Mouse (Mus musculus): ENCODE results near the gene Il23a. TPM values are rescaled to one million over a fixed set of nuclear protein-coding genes. Genes with fewer than 3 reads are reported as not detected.
A peak's percentile ranks its signal among the peaks of the same experiment; 100 is the strongest.
"Not testable (repeated sequence)": the region's sequence is repeated elsewhere in the genome, so short reads cannot be mapped to it uniquely, and the experiment has no call there.

Gene Il23a
- total RNA-seq, 1 experiment from 2014 or later, result not detected

DNA sequence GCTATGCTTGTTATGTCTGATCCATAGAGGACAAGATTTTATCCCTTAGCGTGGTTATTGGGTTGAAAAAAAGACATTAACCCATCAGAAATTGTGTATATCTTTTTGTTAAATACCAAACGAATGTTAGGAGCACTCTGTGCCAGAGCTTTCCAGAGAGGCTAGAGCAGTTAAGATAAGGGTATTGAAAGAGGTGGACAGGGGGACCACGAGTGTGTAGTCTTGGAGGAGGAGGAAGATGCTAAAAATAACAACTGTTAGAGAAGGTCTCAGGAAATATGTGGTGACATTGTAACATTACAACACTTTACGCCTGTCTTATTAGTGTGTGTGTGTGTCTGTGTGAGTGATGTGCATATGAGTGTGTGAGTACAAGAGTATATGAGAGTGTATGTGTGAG, 12.3 kb upstream of the Il23a start:
- ATAC-seq (replicated peaks; ENCODE audit: insufficient number of reproducible peaks, low FRiP score, low TSS enrichment, poor library complexity, severe bottlenecking), result no peak

DNA sequence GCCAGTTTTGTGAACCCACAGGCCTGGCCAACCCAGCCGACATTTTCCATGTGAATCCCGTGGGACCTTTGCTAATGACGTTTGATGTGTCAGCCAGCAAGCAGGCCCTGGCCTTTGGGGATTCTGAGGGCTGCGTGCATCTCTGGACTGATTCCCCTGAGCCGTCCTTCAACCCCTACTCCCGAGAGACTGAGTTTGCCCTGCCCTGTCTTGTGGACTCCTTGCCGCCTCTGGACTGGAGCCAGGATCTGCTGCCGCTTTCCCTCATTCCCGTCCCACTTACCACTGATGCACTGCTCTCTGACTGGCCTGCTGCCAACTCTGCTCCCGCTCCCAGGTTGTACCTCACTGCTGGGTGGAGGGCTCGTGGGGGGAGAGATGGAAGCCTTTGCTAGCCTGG, 11.6 kb upstream of the Il23a start:
- ATAC-seq (replicated peaks; ENCODE audit: insufficient number of reproducible peaks, low FRiP score, low TSS enrichment, poor library complexity, severe bottlenecking), result no peak

DNA sequence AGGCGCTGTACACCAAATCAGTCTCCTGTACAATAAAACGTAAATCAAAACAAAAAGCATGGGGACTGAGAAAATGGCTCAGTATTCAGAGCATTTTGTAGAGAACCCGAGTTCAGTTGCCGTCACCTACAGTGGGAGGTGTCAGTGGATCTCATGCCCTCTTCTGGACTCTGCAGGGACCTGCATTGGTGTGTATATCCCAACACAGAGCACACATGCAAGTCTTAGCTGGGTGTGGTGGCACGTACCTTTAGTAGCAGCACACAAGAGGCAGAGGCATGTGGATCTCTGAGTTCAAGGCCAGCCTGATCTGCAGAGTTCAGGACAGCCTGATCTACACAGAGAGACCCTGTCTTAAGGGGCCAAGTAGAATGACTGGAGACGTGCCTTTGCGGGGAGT, 11.1 kb upstream of the Il23a start:
- ATAC-seq (replicated peaks; ENCODE audit: insufficient number of reproducible peaks, low FRiP score, low TSS enrichment, poor library complexity, severe bottlenecking), result no peak

DNA sequence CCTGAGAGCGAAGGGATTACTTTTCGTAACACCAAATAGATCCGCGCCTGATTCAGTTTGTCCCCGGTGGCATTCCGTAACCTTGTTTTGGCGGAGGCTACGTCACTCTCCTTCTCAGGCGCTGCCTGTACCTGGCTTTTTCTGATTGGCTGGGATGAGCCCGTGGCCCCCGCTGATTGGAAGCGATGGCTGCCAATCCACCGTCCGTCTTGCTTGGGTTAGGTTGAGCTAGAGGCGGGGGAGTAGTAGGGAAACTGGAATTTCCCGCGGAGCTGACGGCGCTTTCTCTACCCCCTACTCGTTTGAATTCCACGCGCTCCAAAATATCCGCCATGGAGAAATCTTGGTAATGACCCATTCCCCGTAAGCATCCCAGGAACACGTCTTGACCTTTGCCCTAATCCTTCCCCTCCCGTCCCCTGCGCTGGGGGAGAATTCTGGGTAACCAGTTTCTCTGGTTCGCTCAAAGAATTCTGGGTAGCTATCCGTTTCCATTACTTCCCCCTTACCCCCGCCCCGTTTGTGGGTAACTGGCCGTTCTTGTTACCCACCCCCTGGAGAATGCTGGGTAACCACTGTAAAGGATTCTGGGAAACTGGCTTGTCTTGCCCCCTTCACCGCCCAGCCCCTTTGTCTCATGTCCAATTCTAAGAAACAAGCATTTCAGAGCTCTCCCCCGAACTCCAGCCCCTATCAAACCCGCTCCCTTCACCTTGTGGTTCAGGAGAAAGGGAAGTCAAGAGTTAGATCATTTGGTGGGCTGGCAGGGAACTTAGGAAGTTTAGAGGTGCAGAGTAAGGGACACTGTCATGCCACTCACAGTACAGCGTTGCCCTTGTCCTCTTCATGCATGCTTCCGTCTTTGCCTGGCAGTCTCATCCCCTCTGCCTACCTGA, 4.8 kb upstream of the Il23a start, which contains the start of gene Pan2:
Pan2 (plus strand) TSS at position 210 of the 896 bp plus-strand sequence.
- ATAC-seq (replicated peaks; ENCODE audit: insufficient number of reproducible peaks, low FRiP score, low TSS enrichment, poor library complexity, severe bottlenecking), result peak; percentile 92

DNA sequence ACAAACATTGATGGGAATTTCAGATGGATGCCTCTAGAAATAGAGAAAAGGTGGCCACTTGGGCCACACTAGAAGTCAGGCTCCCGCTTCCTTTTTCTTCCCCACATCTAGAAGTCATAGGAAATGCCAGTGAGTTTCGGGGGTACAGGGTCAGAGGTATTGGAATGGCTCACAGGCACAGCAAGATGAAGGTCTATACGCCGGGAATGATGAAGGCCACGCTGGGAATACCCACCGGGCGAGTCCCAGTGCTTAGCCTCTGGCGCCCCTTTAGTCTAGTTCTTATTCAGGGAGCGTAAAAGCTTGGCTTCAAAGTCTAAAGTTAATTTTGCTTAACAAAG, 4.2 kb upstream of the Il23a start:
- no peak for ATAC-seq (replicated peaks; ENCODE audit: insufficient number of reproducible peaks, low FRiP score, low TSS enrichment, poor library complexity, severe bottlenecking)

DNA sequence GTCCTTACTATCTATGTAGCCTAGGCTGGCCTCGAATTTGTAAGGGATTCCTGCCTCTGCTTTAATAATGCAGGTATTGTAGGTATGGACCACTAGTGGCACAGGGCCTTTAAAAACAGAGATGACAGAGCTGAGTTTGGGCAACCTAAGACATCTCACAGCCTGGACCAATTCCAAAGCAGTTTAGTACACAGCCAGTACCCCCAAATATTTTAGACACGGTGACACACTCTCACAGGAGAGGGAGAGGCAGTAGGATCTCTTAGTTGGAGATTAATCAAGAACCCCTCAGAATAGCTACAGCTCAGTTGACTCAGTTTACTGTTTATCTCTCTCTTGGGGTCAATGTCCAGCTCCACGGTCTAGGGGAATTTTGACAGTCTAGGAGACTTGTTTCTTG, 3.8 kb upstream of the Il23a start:
- no peak for ATAC-seq (replicated peaks; ENCODE audit: insufficient number of reproducible peaks, low FRiP score, low TSS enrichment, poor library complexity, severe bottlenecking)

DNA sequence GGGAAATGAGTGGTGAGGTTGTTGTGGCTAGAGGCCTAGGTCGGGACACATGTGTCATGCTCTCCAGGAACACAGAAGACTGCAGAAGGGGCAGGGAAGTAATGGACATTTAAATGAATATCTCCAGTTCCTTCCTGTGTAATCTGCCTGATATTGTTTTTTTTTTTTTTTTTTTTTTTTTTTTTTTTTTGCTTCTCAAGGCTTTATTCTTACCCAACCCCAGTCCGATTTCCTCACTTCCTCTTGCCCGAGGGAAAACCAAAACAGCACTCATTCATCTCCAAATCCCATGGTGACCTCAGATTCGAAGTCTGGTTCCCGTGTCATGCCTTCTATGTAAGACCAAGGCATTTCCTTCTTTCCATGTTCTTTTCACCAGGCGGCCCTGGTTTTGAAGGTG, 309 bp downstream of the Il23a start:
- peak; percentile 38 for ATAC-seq (replicated peaks; ENCODE audit: insufficient number of reproducible peaks, low FRiP score, low TSS enrichment, poor library complexity, severe bottlenecking)

DNA sequence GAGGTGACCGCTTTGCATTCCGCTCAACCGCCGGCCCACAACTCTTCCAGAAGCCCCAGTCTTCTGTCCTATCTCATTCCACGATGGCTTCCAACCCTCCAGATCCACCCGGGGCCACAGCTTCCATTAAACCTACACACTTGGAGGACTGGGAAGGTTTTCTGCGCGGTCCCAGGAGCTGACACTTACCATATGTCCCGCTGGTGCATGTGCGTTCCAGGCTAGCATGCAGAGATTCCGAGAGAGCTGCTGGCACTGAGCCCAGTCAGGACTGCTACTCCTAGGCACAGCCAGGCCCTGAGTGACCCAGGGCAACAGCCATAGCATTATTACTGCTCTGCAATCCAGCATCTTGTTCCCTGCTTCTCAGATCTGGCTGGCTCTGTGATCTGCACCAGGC, 930 bp downstream of the Il23a start:
- ATAC-seq (replicated peaks; ENCODE audit: insufficient number of reproducible peaks, low FRiP score, low TSS enrichment, poor library complexity, severe bottlenecking), result 0 out of 2 replicates have a peak, but pooled peaks have one; percentile 21

DNA sequence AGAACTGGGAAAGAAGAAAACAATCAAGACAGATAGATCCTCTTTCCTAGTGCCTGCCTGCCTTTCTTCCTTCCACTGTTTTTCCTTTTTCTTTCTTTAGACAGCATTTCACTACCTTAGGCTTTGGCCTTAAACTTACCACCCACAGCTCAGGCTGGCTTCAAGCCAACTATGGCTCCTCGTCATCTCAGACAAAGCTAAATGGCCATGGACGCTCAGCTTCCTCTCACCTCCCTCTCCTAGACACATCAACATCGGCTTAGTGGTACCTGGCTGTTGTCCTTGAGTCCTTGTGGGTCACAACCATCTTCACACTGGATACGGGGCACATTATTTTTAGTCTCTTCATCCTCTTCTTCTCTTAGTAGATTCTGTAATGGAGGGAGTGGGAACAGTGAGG, 1.3 kb downstream of the Il23a start:
- no peak for ATAC-seq (replicated peaks; ENCODE audit: insufficient number of reproducible peaks, low FRiP score, low TSS enrichment, poor library complexity, severe bottlenecking)

DNA sequence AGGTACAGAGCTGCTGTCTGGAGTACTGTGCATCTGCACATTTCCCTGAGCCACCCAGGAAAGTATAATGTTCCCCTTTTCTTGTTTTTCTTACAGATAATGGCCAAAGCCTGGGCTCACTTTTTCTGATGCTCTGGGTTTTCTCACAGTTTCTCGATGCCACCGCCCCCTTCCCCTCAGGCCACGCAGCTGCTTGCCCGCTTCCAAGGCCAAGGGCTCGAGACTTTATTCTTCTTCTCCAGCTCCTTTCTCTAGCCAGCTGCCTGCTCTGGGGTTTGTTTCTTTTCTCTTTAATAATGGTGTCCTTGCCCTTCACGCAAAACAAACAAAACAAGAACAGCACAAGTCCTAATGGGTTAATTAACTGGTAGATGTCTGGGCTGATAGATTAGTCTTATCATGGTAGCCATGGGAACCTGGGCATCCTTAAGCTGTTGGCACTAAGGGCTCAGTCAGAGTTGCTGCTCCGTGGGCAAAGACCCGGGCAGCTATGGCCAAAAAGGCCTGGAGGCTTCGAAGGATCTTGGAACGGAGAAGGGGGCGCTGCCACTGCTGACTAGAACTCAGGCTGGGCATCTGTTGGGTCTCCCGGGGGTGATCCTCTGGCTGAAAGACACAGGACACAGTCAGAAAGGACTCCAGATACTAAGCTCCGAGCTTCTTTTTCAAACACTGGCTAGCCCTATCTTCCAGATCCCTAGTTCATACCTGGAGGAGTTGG, 2.0 kb downstream of the Il23a start:
- no peak for ATAC-seq (replicated peaks; ENCODE audit: insufficient number of reproducible peaks, low FRiP score, low TSS enrichment, poor library complexity, severe bottlenecking)

DNA sequence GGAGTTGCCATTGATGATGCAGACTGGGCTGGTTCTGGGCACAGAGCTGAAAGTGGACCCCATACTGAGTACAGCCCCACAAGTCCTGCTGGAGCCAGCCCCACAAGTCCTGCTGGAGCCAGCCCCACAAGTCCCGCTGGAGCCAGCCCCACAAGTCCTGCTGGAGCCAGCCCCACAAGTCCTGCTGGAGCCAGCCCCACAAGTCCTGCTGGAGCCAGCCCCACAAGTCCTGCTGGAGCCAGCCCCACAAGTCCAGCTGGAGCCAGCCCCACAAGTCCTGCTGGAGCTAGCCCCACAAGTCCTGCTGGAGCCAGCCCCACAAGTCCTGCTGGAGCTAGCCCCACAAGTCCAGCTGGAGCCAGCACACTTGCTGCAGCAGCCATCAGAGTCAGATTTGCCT, 8.0 kb downstream of the Il23a start:
- ATAC-seq (replicated peaks; ENCODE audit: insufficient number of reproducible peaks, low FRiP score, low TSS enrichment, poor library complexity, severe bottlenecking), result not testable (repeated sequence)

DNA sequence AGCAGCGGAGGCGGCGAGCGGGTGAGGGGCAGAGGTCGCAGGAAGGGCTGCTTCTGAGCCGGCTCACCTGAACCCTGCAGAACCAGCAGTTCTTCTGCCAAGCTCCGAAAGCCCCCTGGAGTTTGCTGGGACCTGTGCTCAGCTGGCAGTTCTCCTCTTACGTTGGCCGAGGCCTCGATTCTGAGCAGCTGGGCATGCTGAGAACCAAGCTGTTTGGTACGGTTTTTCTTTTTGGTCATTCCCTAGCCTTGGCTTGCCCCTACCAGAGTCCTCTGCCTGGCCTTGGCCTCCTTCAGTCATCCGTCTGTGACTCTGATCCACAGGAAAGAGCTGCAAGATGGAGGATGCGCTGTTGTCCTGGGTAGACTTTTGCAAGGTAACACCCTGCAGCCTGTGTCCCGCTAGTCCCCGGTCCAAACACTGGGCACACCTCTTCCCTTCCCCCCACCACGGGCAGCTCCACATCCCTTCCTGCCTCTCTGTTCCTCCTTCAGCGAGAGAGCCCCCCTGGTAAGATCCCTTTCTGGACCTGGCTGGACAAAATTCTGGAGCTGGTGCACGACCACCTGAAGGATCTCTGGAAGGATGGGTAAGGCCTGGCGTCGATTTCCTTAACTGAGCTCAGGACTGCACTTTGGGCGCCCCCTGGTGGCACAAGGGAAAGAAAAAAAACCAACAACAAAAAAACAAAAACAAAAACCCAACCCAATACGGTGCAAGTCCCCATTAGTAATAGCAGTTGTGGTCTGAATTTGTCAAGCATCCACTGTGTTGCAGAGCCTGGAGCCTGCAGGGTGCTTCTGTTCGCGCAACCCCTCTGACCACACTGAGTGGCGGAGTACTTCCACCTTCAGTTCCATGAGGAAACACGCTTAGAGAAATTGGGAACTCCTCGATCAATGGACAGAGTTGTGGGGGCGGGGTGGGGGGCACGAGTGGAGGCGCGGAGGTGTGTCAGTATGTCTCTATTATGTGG, 14.7 kb downstream of the Il23a start:
- ATAC-seq (replicated peaks; ENCODE audit: insufficient number of reproducible peaks, low FRiP score, low TSS enrichment, poor library complexity, severe bottlenecking), result no peak

DNA sequence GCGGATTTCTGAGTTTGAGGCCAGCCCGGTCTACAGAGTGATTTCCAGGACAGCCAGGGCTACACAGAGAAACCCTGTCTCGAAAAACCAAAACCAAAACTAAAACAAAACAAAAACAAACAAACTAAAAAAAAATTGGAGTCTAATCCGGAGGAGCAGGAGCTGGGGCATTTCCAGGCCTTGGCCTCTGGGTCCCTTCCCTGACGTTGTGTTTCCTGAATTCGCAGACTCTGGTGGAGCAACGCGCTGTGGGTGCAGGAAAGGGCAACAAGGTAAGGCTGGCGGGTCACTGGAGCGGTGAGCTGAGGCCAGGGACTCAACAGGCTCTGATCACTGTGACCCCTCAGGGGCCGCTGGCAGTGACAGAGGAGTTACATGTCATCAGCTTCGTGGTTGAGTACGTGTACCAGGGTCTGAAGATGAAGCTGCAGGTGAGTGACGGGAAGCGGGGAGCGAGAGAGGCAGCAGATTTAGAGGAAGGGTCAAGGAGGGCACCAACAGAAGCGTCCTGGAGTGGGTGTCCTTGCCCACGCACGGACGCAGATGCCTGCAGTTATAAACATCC, 15.6 kb downstream of the Il23a start:
- ATAC-seq (replicated peaks; ENCODE audit: insufficient number of reproducible peaks, low FRiP score, low TSS enrichment, poor library complexity, severe bottlenecking), result no peak

DNA sequence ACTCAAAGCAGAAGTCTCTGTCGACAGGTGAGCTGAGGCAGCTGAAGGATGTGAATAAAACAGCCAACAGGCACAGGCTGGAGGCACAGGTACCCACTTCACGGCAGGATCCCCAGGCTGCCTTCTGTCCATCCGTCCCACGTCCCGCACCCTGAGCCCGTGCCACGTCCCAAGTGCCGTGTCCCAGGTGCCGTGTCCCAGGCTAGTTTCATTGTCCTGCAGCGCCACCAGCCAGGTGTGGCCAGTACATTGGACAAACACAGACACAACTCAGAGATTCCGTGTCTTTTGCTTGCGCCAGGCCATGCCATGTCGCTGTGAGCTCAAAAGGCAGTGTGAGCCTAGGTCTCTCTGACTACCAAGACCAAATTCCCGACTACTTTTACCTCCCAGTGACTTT, 16.9 kb downstream of the Il23a start:
- no peak for ATAC-seq (replicated peaks; ENCODE audit: insufficient number of reproducible peaks, low FRiP score, low TSS enrichment, poor library complexity, severe bottlenecking)

DNA sequence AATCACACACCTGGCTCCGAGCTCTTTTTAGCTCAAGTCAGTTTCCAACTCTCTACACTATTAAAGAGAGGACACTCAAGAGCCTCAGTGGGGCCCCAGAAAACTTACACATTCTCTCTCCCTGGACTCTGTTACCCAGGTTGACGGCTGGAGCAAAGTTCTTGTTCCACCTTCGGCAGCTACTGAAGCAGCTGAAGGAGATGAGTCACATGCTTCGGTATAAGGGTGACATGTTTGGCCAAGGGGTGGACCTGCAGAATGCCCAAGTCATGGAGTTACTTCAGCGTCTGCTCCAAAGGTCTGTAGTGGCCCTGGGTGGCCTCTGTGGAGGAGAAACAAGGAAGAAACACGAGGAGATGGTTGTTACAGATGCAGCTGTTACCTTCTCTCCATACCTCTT, 17.6 kb downstream of the Il23a start:
- ATAC-seq (replicated peaks; ENCODE audit: insufficient number of reproducible peaks, low FRiP score, low TSS enrichment, poor library complexity, severe bottlenecking), result no peak

DNA sequence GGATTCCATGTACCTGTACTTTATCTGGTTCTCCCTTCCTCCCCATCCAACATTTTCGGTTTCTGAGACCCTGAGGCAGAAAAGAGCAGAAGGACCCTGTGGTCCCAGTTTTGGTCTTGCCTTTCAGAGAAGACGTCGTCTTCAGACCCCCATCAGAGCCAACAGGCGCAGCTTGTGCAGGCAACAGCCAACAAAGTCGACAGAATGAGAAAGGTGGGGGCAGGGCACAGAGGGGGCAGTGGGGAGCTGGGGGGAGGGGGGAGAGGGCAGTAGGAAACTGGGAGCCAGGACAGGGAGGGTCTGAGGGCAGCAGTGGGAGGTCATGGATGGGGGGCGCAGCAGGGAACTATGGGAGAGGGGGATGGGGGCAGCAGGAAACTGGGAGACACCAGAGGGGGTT, 20.4 kb downstream of the Il23a start:
- no peak for ATAC-seq (replicated peaks; ENCODE audit: insufficient number of reproducible peaks, low FRiP score, low TSS enrichment, poor library complexity, severe bottlenecking)

DNA sequence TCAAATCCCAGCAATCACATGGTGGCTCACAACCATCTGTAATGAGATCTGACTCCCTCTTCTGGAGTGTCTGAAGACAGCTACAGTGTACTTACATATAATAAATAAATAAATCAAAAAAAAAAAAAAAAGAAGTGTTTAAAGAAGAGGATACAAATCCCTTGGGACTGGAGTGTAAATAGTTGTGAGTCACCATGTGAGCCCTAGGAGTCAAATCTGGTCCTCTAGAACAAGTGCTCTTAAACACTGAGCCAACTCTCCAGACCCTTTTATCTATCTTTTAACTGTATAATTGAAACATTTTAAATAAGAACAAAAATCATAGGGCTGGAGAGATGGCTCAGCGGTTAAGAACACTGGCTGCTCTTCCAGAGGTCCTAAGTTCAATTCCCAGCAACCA, 23.2 kb downstream of the Il23a start:
- ATAC-seq (replicated peaks; ENCODE audit: insufficient number of reproducible peaks, low FRiP score, low TSS enrichment, poor library complexity, severe bottlenecking), result not testable (repeated sequence)

DNA sequence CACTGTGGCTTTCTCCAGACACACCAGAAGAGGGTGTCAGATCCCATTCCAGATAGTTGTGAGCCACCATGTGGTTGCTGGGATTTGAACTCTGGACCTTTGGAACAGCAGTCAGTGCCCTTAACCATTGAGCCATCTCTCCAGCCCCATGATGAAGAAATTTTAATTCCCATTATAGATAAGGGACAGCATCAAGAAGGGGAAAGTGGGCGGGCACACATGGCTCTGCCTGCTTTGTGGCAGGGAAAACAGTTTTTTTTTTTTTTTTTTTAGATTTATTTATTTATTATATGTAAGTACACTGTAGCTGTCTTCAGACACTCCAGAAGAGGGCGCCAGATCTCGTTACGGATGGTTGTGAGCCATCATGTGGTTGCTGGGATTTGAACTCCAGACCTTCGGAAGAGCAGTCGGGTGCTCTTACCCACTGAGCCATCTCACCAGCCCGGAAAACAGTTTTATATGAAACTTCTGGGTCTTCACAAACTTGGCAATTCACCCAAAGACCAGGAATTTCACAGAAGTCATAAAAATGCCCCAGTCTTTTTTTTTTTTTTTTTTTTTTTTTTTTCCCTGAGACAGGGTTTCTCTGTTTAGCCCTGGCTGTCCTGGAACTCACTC, 25.6 kb downstream of the Il23a start:
- not testable (repeated sequence) for ATAC-seq (replicated peaks; ENCODE audit: insufficient number of reproducible peaks, low FRiP score, low TSS enrichment, poor library complexity, severe bottlenecking)
